Mouse (Mus musculus) ovary, postnatal 10 days (tissue): ENCODE results near the gene Rnf19b.

Source experiments
- DNase-seq: peaks from one replicate; pipeline ENCODE4 v3.0.0; 2022; ENCODE audit warnings: low spot score

Gene Rnf19b

GRCm38 (mm10) chr4:129119708-129120107, 61.6 kb downstream of the Rnf19b start:
- no peak for DNase-seq

- DNase-seq, result no peak
Measured at GRCm38 (mm10) chr4:129120520-129121445, 62.7 kb downstream of the Rnf19b start.

DNA sequence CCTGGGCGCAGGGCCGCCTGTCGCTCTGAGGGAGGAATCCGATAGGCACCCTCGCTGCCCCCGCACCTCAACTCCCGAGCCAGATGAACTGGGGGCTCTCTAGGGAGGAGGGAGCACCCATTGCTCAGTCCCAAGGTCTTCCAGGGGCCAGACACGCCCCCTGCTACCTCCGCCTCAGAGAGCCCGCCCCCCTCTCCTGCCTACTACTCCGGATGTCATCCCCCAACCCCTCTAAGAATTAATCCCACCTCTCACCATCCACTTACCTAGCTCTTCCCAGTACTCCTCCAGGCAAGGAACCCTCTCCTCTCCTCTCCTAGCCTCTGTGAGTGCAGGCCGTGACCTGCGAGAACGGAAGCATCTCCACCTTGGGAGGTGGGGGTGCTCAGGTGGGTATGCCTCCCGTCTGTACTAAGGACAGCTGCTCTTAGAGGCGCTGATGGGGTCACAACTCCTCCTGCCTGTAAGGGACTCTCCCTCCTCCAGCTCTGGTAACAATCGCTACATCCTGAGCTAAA, 63.6 kb downstream of the Rnf19b start, which contains the start of gene Hpca:
Hpca (minus strand) TSS at position 468 of the 518 bp plus-strand sequence.
- DNase-seq, result no peak

DNA sequence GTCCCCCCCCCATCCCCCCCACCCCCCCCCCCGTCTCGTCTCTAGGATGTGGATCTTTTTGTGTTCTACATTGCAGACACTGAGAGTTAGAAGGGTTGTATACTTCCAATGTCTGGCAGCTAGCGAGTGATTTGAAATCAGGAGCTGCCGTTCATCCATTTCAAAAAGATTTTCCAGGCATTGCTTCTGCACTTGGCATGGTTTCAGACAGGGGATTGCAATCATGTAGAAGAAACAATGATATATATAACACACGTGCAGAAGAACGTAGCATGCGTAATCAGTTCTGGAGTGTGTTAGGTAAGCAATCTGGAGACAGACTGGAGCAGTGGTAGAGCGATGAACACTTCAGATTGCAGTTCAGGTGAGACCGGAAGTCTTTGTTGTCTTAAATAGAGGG, 64.0 kb downstream of the Rnf19b start:
- DNase-seq, result no peak

- DNase-seq, result no peak
Measured at GRCm38 (mm10) chr4:129122719-129123118, 64.6 kb downstream of the Rnf19b start.

- no peak for DNase-seq
Measured at GRCm38 (mm10) chr4:129124652-129125146, 66.6 kb downstream of the Rnf19b start.

GRCm38 (mm10) chr4:129125736-129126451, 67.8 kb downstream of the Rnf19b start:
- no peak for DNase-seq

GRCm38 (mm10) chr4:129128582-129129338, 70.7 kb downstream of the Rnf19b start:
- no peak for DNase-seq

- DNase-seq, result no peak
Measured at GRCm38 (mm10) chr4:129129387-129129786, 71.3 kb downstream of the Rnf19b start.

GRCm38 (mm10) chr4:129130149-129130548, 72.1 kb downstream of the Rnf19b start:
- DNase-seq, result no peak

- DNase-seq, result no peak
Measured at GRCm38 (mm10) chr4:129130755-129131303, 72.8 kb downstream of the Rnf19b start.

DNA sequence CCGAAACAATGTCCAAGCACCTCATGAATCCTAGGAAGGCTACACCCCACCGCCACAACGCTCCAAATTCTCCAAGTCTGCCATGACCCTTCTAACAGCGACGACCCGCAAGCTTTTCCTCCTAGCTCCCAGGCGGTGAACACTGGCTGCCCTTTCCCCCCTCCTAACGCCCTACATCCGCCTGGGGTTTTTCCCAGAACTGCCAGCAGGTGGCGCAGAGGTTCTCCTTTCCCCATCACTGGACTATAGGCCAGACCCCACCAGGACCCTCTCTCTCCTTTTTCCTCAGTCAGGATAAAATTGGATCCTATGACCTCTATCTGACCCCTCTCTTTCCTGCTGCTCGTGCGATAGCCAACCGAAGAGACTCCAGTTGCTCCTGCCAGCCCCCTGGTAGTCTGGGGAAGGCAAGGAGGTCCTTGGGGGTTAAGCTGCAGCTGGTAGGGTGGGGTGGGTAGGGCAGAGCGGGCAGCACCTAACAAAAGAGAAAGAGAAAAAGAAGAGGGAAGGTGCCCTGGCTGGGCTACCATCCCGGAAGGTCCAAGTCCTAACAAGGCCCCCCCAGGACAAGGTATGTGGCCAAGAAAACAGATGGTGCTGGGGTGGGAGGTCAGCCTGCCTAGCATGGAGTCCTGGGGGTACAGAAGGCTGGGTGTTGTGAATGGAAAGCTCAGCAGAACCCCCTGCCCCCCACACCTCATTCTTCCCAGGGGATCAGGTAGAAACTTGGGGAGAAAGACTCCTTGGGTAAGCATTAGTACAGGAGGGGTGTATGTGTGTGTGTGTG, 76.9 kb downstream of the Rnf19b start:
- no peak for DNase-seq
